Mouse (Mus musculus): ENCODE results near the gene Idua.
"Not testable (repeated sequence)": the region's sequence is repeated elsewhere in the genome, so short reads cannot be mapped to it uniquely, and the experiment has no call there.

The Idua gene

DNA sequence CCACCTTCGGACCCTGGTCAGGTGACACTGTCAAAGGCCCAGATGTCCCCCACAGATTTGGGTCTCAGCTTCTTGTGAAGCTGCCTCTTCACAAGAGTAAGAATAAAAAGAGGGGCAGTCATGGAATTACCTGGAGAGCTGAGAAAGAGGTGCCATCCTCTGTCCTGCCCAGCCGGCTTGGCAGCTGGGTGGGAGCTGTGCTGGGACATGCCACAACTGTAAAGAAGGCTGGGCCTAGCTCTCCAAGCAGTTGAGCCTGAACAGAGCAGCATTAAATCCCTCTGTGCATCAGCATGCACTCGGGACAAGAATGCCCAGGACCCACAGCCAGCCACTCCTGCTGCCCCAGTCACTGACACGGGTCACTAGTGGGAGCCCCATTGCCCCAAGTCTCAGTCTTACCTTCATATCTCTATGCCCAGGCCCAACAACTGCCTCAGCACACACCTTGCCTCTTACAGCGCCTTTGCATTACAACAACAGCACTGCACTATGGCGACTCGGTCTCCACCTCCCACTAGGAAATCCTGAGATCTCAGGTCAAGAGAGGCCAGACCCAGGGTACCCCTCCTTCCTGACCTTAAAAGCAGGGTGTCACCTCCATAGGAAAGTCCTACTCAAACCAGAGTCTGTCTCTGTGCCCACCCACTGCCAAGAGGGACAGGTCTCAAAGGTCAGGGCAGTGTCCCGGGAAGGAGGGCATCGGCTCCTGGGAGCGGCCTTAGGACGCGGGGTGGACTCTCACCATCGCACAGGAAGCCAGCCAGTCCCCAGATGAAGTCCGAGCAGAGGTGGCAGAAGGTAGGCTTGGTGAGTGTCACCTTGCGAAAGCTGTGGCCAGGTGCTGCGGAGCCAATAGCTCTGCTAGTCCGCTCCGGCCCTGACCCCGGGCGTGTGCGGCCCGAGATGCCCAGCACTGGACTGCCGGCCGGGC is at the start of gene Idua:
Idua (plus strand) TSS at position 634 of the 934 bp plus-strand sequence.
- DNase-seq: no peak

DNA sequence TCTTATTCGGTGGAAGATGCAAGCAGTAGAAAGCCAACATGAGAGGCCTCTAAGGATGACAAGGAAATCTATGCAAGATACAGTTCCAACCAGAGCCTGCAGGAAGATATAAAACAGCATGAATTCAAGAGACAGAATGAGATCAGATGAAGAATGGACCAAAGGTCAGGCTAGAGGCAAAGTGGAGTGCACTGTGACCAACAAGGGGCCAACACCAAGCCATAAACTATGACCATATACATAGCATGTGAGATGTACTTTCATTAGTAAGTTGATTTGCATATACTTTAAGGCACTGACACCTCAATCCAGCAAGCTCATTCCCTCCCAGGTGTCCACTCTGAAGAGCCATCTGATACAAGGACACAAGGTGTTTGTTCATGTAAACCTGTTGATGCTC is 49.7 kb upstream of the Idua start:
- DNase-seq: no peak

DNA sequence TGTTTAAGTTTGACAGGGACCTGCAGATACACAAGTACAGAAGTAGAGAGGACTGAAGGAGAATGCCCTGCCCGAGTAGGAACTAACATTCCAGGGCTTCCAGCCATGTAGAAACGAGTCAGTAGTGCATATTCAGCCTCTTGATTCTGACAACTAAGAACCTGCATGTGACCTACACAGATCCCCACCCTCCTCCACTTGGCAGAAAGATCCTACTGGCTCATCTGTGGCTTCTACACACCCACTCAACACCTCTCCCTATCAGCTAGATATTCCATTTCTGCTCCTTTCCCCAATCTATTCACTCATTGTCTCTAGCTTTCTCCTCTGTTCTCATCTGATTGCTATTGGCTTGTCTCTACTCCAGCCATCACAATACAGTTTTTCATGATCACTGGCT is 38.3 kb upstream of the Idua start:
- peak in 1 of 2 experiments; percentile 10 for DNase-seq

DNA sequence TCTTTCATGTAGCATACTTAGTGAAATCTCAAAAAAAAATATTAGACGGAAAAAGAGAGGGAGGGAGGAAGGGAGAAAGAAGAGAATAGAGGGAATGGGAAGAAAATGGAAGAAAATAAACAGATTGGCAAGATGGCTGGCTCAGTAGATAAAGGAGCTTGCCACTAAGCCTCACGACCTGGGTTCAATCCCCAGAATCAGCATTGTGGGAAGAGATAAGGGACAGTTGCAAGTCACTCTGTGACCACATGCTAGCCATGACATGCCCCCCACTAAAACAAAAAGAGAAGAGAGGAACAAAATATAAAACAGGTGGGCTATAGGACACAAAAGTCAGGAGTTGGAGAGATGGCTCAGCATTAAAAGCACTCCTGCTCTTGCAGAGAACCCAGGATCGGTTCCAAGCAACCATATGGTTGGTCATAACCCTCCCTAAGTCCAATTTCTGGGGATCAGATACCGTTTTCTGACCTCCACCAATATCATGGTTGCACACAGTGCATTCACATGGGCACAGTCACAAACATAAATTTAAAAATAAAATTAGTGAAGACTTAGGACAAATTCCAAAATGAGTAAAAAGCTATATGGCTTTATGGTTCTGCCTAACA is 34.0 kb upstream of the Idua start:
- DNase-seq: no peak

DNA sequence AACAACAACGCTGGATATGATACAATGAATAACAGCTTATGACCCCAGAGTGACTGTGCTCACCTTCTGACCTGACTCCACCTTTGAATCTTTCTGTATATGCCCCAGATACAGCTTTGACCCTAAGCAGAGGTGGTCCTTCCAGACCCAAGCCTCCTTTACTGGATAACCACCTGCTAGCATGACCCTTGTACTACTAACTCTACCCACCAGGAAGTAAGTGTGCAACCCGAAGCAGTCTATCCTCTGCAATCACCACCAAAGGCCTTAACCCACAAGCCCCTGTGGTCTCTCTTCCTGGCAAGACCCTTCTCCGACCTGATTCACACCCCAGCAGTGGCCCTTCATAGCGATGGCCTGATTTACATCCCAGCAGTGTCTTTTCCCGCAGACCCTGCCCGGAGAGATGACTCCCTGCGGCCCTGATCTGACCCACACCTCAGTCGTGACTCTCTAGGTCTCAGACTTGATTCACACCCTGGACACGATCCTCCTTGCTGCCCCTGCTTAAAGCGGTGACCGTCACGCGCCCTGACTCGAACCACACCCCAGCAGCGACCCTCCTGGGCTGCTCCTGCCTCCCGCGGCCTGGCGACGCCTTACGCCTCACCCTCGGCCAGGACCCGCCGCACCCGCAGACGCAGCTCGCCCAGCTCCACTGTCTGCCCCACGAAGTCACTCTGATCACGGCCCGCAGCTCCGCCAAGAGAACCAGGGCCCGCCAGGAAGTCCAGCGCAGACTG is 31.1 kb upstream of the Idua start:
- no peak for DNase-seq

DNA sequence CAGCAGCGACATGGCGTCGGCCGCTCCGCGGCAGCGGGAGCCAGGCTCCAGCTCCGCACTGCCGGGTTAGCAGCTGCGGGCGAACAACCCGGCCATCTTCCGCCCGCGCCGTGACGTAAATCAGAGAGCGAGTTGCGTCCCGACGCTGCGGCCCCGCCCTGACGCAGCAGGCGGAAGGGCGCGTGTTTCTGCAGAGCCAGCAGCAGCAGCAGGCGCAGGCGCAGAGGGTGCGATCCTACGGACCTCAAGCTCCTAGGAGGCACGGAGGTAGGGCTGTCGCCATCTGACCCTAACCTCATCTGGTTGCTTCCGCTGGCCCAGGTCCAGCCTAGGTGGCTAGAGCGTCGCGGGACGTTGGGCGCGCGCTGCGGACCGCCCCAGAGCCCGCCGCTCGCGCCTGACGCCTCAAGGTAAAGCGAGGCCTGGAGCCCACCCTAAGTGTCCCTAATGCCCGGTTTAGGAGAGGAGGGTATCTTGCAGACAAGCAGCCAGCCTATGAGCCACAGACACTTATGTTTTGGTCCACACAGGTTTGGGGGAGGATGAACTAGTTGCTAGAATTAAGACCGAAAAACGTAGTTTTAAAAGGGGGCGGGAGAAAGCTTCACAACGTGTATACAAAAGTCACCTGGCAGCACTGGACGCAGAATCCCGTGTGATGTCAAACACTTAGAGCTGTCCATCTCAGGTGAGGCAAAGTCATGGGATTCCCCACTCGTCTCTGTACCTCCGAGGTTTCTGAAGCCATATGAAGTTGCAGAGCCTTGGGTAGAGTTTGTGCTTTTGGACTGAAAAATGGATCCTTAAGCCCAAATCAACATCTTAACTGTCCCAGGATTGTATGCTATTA is 30.3 kb upstream of the Idua start, which contains the start of the genes Gak and Tmem175:
Gak (minus strand) TSS at position 122 of the 850 bp plus-strand sequence.
Tmem175 (plus strand) TSS at position 137 of the 850 bp plus-strand sequence.
- DNase-seq: peak; percentile 93 to 94

DNA sequence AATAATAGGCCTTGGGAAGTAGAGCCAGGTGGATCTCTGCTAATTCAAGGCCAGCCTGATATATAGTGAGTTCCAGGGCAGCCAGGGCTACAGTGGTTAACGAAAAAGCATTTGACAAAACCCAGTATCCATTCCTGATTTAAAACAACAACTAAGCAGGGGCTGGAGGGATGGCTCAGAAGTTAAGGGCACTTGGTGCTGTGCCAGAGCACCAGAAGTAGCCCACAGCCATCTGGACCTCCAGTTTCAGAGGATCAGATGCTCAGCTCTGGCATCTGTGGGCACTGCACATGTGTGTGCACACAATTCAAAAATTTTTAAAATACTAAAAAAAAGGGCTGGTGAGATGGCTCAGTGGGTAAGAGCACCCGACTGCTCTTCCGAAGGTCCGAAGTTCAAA is 26.5 kb upstream of the Idua start:
- DNase-seq: no peak

DNA sequence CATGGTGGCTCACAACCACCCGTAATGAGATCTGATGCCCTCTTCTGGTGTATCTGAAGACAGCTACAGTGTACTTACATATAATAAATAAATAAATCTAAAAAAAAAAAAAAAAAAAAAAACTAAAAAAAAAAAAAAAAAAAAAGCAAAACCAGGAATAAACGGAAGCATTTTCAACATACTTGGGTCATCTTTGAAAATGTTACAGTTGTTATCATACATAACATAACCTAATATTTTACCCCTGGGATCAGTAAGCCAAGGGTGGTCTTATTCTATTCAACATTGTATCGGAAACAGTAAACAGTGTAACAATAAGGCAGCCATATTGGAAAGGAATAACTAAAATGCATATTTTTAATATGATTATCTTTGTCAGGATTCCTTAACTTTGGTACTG is 26.0 kb upstream of the Idua start:
- DNase-seq: not testable (repeated sequence)

DNA sequence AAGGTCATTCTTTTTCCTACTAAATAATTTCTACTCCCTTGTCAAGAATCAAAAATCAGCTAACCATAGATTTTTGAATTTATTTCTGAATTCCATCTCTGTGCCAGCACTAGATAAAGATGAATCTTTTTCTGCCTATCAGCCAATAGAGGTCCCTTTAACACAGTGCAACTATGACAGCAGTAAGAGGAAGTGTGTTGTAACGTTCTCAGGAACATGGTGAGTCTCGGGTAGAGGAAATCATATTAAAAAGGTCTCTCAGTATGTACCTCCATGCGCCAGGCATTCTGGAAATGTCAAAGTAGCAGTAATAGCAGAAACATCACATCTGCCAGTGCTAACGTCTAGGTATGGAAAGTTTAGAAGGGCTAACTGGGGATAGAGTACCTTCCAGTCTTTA is 24.0 kb upstream of the Idua start:
- DNase-seq: no peak

DNA sequence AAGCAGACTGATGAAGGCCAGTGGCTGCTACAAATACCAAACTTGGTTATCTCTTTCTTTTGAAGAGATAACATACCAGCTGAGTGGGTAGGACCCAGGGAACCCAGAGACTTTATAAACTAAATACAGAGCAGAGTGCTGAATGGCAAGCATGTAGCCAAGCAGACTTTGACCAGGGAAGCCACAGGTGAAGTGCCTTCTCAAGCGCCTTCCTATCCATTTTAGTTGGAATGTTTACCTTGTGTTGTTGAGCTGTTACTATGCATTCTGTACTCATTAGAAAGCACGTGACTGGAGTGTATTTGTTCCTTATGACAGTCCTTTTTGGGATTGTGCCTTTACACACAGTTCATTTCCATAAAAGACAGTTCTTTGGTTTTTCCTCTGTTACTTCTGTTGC is 16.5 kb upstream of the Idua start:
- no peak for DNase-seq

DNA sequence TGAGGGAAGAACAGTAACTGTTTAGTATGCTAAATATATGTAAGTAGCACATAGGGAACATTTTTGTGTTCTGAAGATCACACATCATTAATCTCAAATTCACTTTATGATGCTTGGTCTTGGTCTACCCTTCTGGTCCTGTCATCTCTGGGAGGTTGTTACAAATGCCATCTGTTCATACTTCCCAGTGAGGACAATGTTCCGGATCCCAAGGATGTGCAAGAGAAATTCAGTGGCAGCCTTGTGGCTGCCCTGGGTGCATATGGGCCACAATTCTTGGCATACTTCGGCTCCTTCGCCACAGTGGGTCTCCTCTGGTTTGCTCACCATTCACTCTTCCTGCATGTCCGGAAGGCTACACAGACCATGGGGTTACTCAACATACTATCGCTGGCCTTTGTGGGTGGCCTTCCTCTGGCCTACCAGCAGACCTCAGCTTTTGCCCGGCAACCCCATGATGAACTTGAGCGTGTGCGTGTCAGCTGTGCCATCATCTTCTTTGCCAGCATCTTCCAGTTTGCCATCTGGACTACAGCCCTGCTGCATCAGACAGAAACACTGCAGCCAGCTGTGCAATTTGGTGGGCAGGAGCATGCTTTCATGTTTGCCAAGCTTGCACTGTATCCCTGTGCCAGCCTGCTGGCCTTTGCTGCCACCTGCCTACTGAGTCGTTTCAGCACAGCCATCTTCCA is 14.3 kb upstream of the Idua start:
- no peak for DNase-seq

DNA sequence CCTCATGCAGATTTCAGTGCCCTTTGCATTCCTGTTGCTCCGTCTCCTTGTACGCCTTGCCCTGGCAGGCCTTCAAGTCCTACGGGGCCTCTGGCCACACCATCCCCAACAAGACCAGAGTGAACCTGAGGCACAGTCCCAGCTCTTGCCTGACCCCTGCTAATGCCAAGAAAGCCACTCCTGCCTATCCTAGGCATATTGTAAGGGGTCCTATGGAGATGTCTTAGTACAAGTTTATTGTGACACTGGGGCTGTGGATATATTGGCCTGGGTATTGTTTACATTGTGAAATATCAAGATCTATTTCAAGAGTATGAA is 13.8 kb upstream of the Idua start:
- DNase-seq: peak in 1 of 2 experiments; percentile 40

DNA sequence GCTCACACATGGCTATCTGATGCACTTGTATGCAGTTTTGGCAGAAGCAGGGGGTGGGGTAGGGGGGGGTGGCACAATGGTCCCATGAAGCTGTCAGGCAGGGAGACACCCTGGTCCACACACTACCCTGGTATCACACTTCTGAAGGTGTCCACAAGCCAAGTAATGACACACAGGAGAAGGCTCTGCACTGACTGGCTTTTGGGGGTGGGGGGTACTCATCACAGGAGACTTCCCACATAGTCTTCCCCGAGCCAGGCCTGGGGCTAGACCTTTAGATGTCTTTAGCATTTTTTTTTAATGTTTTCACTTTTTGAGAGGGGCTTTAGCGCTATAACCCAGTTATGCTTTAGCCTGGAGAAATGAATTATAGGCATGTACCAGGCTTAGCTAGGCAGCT is 12.8 kb upstream of the Idua start:
- DNase-seq: no peak

DNA sequence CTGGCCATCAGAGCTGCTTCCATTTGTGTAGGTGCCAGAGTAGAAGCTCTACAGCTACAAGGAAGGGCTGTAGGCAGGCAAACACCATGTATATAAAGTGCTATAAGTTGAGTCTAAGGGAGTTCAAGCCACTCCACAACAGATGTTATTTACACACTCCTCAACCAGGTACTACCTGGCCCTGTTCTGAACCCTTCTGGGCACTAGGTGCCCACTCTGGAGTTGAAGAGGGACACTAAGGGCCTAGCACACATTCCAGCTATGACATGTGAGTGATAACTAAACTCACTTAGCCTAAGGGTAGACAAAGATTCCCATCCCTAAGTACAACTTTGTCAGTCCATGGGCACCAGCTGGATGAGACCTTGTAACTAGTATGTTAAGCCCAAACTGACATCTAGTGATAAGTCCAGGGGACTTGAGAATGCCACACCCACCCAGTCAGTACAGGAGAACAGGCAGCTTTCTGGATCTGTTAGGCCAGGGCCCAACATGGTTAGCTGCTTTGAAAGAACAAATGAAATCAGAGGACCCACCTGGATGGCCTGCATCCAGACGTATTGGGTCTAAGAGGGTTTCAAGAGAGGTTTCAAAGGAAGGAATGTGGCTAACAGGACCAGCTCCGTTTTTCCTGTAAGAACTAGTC is 12.2 kb upstream of the Idua start:
- peak in 1 of 2 experiments; percentile 25 for DNase-seq

DNA sequence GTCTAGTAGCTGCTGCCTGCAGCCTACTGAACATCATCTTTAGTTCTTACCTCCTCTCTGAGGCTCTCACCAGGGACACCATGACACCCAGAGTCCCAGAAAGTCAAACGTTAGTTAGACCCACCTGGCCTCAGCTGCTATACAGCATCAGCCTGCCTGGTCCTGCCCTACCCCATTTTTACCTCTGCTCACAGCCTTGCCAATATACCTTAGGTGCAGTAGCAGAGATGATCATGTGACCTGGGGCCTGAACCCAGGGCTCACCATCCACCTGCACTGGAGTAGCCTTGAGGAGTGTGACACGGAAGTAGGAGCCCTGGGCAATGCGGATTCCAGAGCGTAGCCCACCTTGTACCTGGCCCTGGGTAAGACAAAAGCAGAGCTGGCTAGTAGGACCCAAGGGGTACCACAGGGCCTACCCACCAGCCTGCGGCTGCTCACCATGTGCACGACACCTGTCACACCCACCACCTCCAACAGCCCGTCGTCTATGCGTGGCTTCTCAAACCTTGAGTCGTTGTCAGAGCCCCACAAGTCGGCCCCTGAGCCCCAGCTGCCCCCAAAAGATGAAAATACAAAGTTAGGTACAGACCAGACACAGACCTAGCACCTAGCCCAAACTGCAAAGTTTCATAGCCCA is 11.1 kb upstream of the Idua start:
- no peak for DNase-seq

DNA sequence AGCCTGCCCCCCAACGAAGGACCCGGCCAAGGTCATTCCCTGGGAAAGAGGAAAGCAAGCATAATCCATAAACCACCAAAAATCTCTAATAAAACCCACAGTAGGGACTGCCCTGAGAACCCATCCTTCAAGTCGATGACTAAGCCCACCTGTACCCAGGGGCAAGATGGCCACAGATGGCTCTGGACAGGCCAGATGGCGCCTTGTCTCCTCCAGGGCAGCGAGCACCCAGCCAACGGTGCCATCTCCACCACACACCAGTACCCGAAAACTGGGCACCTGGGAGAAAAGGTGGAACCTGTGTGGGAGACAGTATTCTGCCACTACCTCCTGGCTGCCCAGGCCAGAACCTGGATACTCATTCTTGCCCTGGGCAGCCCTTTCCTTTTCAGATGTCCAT is 9.8 kb upstream of the Idua start:
- no peak for DNase-seq

DNA sequence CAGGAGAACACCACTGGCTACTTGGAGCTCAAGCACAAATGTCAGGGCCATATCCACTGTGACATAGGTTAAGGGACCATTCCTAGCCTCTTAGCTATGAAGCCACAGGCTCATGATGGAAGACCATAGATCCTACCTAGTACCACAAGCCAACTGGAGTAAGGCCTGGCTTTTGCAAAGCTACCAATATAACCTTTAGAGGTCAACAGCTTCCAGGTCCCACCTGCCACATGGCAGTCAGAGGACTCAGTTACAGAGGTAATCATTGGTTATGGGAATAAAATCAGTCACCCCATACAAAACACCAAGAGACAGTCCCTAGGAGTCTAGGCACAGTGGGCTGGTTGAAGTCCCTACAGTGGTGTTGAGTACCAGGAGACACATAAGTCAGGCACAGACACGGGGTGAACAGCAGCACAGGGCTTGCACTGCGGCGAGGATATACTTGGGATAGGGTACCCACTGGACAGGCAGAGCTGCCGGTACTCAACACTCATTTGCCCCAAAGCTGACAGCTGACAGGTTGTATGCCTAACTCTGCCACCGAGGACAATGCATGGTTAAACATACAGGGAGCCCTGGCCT is 8.9 kb upstream of the Idua start:
- DNase-seq: no peak

DNA sequence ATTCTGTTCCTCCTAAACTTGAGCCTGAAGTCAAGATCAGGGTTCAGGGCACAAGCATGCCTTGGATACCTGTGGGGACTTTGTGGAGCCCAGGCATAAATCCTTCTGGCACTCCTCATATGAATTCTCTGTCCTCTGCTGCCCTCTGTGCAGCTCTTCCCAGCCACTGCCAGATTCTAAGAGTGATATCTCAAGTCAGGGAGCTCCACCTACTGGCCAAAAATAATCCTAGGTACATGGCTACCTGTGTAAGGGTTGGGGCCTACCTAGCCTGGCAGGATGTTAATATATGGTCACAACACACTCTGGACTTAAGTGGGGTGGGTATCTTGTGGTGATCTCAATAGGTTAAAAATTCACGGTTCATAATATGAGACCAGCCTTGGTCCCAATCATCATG is 8.3 kb upstream of the Idua start:
- DNase-seq: peak; percentile 61 to 77

DNA sequence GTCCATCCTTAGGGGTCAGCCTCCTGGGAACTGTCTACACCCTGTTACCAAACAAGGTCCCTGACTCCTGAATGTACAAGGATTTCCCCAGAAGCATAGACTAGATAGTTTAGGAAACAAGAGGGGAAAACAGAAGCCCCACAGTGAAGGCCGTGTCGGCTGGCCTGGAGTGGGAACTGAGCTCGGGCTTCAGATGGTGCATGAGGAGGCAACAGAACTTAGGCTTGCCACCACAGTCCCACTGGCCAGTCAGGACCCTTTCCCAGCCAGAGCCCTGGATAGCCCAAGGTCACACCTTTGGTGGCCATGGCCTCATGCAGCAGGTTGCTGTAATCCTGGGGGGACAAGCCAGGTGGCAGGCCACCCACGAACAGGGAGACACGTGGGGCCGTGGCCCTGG is 6.8 kb upstream of the Idua start:
- no peak for DNase-seq

DNA sequence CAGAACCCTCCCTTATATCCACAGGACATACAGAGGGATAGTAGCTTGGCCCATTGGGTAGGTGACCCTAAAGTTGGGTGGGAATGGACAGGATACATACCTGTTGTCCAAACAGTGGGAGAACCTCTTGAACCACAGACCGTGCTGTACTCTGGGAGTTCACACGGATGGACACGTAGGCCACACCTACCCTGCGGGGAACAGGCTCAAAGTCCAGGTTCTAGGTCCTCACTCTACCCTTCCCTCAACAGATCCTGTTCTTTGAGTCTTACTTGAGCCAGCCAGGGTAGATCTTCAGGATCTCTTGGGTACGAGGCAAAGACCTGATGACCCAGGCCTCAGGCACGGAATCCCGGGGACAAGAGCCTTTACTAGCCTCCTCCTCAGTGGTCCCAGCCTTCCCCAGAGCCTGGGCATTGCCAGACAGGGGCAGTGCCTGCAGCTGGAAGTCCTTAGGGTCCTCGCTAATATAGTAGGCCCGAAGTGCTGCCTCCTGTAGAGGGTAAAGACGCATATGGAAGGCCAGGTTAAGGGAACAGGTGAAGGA is 5.6 kb upstream of the Idua start:
- no peak for DNase-seq

All from lung, adult 18-20 months (tissue).